Mouse (Mus musculus) hindlimb bud, embryonic 11.5 days (tissue): ENCODE measurements around the gene Pcnx.

ENCODE experiments used
- DNase-seq: peaks from one replicate; pipeline ENCODE4 v3.0.0-alpha.2; 2012; ENCODE audit warnings: low read depth, low spot score; ENCODE audit errors: extremely low spot score

The Pcnx gene

DNA sequence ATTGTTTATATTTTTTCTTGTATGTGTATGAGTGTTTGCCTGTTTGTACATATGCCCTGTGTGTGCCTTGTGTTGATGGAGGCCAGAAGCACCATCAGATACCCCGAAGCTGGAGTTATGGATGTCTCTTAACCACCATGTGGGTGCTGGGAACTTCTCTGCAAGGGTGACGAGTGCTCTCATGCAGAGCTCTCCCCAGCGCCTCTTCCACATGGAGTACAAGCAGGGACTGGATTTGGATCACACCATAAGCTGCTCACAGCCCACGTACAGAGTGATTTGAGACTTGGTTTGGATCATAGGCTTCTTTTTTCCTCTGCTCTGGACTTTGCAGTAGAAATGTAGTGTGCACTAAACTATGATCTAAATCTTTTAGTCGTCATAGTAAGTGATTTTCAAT, 34.5 kb downstream of the Pcnx start:
- no peak for DNase-seq

DNA sequence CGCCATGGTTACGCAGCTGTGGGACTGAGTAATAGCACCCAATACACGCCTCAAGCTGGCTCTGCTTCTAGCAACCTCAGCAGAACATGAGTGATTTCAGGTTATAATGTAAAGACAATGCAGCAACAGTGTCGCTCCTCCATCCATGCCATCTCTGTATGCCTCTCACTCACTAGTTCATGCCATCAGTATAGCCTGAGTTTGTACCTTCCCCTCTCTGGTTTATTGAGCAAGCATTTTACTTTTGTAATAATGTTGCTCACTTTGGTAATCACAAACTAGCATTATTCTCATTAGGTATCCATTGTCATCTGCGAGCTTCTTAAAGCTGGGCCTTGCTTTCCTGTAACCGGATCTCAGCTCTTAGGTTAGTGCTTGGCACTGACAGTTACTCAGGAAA, 36.2 kb downstream of the Pcnx start:
- DNase-seq = no peak

DNA sequence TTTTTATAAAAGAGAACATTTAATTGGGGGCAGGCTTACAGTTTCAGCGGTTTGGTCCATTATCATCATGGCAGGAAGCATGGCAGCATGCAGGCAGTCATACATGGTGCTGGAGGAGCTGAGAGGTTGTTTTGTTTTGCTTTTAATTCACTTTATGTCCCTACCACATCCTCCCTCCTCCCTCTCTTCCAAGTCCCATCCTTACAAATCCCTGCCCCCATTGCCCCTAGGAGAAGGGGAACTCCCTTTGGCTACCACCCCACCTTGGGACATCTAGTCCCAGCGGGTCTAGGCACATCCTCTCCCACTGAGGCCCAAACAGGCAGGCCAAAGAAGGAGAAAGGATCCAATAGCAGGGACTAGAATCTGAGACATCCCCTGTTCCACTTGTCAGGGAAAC, 44.6 kb downstream of the Pcnx start:
- DNase-seq = no peak

DNA sequence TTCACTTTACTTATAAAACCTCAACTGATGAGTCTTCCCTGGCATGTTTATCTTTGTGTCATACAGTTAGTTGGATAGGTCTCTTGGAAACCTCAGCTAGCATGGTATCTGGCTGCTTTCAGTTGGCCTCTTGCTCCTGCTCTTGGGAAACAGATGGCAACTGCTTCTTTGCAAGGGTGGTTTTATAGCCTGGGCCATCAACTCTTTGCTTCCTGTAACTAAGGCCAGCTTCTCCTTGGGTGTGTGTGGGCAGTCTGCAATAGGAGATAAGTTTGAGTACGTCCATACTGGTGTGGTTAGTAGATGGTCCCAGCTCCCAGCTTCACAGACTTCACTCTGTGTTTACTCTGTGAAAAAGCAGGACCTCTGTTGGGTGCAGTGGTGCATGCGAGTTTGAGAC, 46.0 kb downstream of the Pcnx start:
- DNase-seq = no peak

DNA sequence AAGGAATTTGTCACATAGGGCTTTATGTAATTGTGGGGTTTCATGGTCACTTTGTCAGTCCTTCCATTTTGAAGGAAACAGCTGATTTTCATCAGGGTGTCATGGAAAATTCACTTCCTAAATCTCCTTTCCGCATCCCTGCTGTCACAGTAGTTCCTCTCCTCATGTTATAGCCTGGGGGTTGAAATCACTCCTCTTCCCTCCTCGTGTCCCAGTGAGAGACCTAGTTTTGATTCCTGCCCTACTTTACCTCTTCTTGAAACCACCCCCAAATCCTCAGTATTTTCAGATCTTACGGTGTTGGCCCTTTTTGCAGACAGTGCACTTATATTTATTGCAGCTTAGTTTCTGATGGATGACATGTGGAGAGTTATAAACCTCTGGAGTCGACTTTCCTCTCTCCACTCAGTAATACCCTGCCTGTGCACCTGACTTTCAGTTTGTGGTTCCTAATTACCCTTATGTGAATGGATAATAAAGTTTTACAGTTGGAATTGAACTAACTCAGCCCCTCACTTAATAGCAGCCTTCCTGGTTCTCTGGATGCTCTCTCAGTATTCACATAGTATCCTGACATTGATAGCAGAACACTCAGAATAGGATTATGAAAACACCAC, 48.0 kb downstream of the Pcnx start:
- DNase-seq = no peak

DNA sequence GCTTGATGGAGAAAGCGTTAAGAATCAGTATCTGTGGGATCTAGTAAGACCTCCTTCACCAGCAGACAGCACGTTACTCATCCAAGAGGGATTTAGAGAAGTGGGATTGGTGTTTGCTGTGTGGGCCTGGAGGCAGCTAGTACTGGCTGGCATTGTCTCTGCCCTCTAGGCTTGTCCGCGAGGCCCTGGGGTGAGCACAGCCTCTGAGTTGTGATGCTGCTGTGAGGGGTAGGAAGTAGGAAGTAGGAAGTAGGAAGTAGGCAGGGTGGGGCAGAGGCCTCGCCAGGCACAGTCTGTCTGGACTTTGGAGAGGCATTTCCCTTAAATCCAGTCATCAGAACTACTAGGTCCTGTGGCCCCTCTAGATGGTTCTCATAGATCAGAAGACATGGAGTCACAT, 50.6 kb downstream of the Pcnx start:
- no peak for DNase-seq

DNA sequence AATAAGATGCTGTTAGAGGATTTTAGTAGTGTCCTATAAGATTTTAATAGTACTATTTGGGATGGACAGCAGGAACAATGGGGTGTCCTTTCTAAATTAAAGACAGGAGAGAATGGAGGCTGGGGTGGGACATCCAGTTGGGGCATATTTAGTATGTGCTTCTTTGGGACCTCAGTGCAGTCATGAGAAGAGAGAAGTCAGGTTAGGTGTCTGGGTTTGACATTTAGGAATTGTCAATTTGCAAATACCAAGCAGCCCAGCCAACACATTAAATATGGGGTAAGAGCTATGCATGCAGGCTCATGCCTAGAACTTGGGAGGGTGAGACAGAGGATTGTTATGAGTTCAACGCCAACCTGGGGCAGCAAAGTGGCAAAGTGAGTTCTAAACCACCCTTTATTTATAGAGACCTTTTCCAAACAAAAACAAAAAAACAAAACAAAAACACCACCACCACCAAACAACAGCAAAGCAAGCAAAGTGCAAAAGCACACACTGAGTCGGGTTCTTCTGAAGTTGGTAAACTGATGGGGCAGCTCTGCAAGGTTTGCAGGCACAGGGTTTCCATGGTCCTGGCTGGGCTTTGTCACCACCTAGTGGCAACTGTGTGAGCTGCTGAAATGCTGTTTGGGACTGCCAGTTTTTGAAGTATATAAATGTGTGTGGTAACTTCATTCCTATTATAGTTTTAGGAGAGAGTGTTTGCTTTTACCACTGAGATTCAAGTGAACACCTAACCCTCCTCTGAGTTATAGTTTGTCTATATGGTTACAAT, 55.5 kb downstream of the Pcnx start:
- no peak for DNase-seq

DNA sequence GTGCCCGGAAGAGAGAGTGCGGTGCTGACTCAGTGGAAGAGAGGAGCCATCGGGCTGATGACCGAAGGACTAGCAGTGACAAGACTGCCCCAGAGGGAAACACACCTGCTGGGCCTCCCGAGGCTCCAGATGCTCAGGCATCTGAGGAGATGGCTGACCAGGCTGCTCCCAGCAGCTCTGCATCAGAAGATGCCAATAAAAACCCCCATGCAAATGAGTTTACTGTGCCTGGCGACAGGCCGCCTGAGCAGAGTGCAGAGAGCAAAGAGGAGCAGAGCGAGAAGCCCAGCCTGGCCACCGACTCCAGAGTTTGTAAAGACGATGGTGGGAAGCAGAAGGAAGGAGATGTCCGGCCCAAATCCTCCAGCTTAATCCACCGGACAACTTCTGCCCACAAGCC, 58.5 kb downstream of the Pcnx start:
- DNase-seq = no peak

DNA sequence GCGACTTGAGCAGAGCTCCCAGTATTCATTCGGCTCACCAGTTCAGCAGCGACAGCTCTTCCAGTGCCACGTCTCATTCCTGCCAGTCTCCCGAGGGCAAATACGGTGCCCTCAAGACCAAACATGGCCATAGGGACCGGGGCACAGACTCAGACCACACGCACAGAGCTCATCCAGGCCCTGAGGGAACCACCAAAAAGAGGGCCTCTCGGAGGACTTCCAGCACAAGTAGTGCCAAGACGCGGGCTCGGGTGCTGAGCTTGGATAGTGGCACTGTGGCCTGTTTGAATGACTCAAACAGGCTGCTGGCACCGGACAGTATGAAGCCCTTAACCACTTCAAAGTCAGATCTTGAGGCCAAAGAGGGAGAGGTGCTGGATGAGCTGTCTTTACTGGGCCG, 59.1 kb downstream of the Pcnx start:
- no peak for DNase-seq

DNA sequence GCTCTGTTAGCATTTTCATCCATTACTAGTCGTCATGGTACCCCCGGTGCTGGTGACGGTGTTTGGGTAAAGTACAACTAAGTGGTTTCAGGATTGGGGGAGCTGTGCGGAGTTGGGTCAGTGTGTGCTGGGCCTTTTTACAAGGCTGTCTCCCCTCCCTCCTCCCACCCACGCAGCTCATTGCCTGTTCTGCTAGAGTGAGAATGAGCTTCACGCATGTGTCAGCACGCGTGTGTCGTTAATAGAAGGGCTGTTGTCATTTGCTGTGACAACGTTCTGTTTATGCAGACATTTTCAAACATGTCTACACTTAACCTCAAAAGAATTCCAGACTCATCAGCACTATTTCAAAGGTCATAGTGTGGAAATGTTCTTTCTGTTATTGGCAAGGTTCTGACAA, 60.2 kb downstream of the Pcnx start:
- DNase-seq = no peak

DNA sequence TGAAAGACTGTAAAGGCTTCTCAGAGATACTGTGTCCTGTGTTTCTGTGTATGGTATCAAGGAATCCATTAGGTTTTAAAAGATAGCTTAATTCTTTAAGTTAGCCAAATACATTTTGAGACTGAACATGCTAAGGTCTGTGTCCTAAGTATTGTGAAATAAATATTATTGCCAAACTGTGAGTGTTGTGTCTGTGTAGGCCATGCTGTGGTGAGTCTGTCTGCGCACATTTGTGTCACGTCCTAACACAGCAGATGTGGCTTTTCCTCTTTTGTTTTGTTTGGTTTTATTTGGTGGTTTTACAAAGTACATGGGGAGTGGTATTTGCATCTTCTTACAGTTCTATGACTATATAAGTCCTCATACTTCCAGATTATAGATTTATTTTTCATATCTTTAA, 60.8 kb downstream of the Pcnx start:
- no peak for DNase-seq

DNA sequence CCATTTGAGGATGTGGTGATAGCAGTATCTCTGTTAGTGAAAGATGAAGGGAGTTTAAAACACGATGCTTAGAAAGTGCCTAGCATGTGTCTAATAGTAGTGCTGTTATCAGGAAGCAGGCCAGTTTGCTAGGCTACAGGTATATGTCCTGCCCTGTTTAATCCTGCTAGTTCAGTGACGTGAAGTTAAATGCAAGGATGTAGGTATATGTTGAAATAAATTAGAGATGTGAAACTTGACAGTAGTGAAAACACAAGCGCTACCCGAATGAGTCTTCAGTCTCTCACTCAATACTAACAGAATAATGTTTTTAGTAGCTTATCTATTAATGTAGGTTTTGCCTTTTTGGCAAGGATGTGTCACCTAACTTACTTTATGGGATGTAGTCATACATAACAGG, 62.0 kb downstream of the Pcnx start:
- no peak for DNase-seq

DNA sequence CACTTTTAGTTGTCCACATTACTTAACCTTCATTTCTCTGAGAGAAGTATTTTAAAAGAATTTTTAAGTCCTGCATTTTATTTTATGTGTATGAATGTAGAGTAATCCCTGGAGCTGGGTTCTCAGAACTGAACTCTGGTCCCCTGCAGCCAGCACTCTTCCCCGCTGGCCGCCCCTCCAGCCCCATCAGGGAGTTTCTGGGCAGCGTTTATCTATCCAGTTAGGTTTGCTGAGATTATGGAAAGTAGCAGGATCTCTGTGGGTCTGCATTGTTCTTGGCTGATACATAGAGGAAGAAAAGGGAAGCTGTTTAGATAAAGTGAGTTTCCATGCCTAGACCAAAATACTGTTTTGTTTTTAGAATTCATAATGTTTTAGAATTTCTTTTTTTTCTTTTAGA, 63.0 kb downstream of the Pcnx start:
- no peak for DNase-seq

DNA sequence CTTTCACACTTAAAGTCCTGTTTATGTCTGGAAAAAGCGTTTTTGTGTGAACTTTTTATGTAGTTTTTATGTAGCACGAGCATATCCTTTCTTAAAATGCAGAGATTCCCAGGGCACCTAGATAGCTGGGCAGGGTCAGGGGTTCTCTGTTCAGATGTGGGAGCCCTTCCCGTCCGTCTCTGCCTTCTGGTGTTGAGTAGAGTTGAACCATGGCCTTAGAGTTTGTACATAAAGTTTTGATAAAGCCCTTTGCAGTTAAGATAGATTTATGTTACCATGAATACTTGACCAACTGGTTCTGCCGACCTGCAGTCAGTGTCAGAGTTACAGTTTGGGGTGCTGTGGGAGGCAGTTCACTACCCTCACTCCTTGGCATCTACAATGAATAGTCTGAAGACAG, 67.3 kb downstream of the Pcnx start:
- no peak for DNase-seq

DNA sequence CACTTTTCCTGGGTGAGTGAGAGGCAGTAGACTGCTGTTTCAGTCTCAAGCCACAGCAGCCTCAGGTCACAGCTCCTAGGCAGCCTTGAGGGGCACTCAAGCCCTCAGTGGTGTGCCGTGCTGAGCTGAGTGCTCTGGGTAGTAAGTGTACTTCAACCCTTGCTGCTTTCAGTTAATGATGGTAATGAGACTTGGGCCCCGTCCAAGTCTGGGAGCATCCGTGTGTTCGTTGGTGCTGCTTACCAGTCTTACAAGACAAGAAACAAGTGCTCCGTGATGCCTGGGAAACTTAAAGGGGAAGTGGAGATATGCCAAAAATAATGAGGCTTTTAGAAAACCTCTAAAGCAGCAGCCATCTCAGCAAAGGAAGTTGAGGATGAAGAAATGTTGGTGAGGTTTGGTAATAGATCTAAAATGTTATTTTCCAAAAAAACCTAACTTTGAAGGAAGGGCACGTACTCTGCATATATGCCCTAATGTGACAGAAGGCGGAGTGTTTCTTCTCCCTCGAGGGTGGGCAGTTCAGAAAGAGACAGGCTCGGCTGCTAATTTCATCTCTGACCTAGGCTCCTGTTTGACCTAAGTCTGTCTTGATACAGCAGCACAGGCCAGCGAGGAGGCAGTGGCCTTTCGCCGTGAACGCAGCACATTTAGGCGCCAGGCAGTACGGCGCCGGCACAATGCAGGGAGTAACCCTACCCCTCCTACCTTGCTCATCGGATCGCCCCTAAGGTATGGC, 68.0 kb downstream of the Pcnx start:
- no peak for DNase-seq

DNA sequence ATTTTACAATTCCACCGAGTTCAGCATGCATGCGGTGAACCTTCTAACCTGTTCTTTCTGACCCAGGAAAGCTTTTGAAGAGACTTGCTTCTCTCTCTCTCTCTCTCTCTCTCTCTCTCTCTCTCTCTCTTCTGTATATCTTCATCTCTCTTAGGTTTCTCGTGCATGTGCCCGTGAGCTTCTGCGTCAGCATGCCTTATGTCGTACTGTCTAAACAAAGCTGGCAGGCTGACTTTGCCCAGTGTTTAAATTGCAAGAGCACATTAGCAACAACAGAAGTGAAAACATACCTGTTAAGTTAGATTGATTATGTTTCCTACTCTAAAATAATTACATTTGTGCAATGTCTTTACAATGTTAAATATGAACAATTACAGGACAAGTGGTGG, 68.6 kb downstream of the Pcnx start:
- no peak for DNase-seq

DNA sequence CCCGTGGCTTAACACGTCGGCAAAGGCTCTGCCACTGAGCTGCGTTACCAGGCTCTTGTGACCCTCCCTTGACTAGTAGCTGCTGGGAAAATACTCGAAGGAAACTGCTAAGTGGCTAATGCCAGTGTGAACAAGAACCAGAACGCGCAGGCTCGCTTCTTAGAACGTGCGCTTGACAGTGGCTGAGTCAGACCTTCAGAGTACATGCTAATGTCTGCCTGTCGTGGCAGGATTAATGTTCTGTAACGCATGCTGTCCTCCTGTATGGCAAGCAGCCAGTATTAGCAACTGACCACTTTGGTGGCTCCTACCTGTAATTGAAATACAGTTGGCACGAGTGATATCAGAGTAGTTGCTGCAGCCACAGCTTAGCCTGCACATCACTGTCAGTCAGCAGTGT, 72.2 kb downstream of the Pcnx start:
- DNase-seq = no peak

DNA sequence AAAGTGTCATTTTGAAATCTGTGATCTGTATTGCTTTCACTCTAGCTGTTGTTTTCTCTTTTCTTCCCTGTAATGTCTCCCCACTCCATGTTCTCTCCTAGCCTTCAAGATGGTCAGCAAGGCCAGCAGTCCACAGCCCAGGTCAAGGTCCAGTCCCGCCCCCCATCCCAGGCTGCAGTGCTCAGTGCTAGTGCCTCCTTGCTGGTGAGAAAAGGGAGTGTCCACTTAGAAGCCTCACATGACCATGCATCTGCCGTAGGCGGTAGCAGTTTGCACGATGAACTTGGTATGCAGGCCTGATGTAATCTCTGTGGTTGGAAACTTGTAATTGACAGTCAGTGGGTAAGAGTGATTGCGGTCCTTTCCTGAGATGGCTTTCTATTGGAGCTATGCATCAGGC, 73.6 kb downstream of the Pcnx start:
- DNase-seq = no peak

DNA sequence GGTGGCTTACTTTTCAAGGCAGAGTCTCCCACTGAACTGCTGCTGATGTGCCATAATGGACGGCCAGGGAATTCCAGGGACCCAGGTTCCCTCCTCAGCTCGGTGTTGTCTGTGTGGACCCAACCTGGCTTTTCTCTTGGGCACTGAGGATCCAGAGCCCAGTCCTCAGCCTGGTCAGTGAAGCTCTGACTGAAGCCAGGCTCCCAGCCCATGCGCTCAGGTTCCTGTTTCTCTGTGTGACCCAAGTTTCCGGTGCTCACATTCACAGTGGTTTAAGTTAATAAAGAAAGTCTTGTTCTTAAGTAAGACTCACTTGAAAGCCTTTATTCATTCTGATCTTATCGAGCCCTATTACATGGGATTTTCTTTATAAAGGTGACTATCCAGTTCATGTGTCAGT, 74.7 kb downstream of the Pcnx start:
- DNase-seq = no peak

DNA sequence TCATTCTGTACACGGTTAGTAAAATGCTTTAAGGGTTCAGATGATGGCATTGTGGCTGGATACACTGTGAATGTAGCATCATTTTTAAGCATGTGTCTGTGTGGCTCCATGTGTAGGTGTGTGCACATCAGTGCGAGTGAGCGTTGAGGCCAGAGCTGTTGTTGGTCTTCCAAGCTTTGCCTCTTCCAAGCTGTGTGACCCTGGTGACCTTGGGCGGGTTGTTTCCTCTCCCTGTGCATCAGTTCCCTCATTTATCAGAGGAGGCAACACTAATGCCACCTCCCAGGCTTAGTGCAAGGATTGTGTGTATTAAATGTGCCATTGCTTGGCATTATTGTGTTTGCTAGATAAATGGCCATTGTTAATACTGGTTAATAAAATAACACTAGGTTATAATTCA, 76.2 kb downstream of the Pcnx start:
- no peak for DNase-seq

DNA sequence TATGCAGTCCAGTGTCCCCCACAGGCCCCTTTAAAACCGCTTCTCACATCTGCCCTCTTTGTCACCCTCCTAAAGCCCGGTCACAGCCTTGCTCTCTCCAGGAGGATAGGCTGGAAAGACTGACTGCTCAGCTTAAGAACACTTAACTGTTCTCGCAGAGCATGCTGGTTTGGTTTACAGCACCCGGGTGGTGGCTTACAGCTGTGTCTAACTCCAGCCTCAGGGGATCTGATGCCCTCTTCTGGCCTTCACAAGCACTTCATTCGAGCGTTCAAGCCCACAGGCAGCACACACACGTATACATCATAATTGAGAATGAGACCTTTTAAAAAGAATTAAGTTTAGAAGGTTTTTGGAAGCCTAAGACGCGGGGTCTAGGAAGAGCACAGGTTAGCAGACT, 81.4 kb downstream of the Pcnx start:
- DNase-seq = no peak

DNA sequence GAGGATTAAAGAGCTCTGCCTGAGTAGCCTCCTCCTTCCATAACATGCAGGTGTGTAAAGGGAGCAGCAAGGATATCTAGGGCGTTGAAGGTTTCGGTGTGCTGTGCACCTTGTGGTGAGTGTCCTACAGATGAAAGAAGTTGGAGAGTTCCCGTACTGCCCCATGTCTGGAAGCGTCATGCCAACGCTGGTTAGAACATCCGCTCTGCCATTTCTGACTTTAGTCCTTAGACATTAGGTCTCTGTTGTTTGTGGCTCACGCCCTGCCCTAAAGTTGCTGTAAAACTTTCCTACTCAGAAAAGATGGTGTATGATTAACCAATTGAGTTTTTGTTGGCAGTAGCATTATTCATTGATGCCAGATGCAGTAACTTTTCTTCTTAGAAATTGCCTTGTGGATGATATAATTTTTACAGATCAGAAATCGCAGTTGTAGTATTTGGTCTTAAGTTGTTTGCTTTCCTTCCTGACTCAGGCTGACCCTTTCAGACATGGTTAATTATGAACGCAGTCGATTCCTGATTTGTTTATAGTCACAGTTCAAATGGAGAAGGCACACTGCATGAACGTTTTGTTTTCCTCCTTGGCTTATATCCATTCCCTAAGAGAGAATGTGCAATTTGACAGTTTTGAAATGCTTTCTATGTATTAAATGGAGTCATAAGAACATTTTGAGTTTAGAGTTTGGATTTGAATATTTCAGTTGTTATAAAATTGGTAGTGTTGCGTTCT, 83.7 kb downstream of the Pcnx start:
- no peak for DNase-seq
